Mouse (Mus musculus): Measurements from ENCODE around the gene Mreg. TPM values are rescaled to one million over a fixed set of nuclear protein-coding genes. Genes with fewer than 3 reads are reported as not detected.
"Not testable (repeated sequence)": the region's sequence is repeated elsewhere in the genome, so short reads cannot be mapped to it uniquely, and the experiment has no call there.

Mreg gene
- polyA plus RNA-seq (2017; shearing (Covaris generic)): under 1 TPM in 1 of 3 experiments, not detected in 2; 0.47 TPM

DNA sequence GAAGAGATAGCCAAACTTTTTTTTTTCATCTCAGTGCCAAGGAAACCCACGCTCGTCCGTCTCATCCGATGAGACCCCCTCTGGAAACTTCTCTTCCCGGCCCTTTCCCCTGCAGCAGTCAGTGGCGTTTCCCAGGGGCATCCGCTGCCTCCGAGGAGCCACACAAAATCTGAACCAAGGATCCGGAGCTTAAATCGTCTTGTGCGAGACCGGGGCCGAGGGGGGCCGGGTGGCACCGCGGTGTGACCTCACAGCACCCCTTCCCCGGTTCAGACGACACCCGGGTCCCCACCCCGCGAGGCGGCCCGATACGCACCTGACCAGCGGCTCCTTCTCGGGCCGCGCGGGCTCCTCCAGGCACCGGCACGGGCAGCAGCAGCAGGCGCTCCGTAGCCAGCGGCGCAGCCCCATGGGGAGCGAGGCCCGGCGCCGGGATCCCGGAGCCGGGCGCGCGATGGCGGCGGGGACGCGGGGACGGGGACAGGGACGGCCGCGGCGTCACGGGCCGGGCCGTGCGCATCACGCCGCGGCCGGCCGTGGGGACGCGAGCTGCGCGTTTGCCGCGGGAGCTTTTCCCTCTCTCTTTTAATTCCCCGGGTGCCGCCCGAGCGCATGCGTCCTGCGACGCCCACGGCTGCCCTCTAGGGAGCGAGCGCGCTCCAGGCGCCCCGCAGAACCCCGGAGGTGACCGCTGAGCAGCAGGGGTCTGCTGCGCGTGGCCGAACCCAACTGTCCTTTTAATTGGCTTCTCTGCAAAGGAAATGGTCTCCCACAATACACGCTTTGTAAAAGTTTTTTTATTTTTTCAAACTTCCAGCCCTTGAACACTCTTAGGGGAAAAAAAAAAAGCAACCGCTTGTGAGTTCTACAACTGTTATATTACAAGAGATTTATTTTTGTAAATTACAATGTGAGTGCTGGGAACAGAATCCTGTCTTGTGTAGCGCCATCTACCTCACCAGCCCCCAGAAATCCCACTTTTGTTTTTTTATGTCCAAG, at the start of gene Mreg:
Gene Mreg, minus strand, starts transcription at position 607 of the 999 bp plus-strand sequence.
- ATAC-seq: peak; percentile 38

GRCm38 (mm10) chr1:72256381-72257256, 44.5 kb upstream of the Mreg start:
- ATAC-seq: no peak

DNA sequence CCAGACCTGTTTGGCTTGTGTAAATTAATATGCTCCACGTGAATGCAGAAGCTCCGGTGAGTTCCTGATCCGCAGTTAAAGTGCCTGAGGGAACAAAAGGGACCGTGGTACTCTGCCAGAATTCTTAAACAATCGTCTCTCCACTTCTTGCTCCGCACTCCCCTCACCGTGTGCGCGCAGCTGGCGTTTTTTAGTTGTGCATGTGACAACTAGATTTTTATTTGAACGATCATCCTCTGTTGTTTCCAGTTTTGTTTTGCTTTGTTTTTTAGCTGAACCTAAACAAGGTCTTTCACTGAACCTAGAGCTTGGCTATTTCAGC, 43.7 kb upstream of the Mreg start:
- no peak for ATAC-seq

DNA sequence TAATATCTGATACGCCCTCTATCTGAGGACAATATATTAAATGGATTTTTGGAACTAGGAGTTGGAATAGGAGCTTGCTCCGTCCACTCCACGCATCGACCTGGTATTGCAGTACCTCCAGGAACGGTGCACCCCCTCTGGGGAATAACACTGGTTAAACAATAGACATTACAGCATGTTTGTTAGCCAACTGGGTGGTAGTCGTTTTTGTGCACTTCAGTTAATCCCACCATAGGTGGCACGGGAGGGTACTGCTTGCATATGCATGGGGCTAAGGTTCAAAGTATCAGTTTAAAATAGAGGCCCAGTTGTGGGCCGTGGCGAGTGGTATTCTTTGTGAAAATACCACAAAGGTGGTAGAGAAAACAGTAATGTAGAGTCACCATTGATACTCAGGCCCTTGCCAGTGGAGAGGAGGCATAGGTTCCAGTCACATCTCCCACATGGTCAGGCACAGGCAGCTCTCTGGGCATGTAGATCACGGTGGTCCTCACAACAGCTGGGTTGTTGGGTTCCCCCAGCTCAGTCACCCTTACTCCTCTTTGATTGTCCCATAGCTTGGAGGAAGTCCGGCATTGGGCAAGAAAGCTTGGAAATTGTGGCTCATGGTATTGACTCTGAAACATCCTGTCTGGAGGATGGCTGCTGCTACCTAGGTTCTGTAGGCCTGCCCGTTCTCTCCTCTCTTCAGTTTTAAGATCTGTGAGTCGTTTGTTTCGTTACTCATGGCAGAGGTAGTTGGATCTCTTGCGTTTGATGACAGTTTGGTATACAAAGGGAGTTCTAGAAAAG, 43.2 kb upstream of the Mreg start:
- ATAC-seq: peak; percentile 53

- peak; percentile 90 for ATAC-seq
Observed at GRCm38 (mm10) chr1:72254545-72255061, 42.5 kb upstream of the Mreg start.

GRCm38 (mm10) chr1:72253881-72254491, 41.9 kb upstream of the Mreg start:
- no peak for ATAC-seq

DNA sequence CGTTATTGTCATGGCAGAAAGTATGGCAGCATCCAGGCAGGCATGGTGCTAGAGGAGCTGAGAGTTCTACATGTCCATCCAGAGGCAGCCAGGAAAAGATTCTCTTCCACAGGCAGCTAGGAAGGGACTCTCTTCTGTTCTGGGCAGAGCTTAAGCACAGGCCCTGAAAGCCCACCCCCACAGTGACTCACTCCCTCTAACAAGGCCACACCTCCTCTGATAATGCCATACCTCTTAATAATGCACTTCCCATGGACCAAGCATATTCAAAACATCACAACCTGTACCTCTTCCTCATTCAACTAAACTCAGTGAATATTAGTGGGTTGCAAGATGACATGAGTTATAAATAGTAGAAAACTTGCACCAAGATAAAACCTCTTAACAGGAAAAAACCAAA, 39.7 kb upstream of the Mreg start:
- ATAC-seq: no peak

- ATAC-seq: not testable (repeated sequence)
Observed at GRCm38 (mm10) chr1:72248226-72248737, 36.2 kb upstream of the Mreg start.

GRCm38 (mm10) chr1:72244317-72245036, 32.4 kb upstream of the Mreg start:
- ATAC-seq: peak; percentile 51

DNA sequence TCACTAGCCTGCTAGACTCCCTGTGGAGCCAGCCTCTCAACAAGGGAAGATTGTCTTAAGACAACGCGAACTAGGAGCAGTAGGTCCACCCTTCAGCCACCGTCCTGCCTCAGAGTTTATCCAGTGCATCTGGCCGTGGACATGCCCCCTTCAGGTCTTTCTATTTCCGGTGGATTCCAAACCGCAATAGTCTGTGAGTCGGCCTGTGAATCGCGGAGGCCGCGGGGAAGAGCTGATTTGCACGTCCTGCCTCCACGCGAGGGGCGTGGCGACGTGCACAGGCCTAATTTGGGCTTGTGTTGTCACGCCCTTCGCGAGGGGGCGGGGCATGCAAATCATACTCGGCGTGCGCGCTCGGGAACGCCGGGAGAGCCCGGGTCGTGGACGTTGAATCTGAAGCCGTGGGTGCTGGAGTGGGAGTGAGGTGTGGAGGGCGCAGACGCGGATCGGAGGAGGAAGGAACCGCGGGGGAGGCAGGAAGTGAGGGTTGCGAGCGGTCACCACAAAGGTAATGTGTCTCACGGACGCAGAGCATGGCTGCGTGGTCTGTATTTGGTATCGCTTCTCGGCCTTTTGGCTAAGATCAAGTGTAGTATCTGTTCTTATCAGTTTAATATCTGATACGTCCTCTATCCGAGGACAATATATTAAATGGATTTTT, 31.7 kb upstream of the Mreg start:
- ATAC-seq: peak; percentile 95

DNA sequence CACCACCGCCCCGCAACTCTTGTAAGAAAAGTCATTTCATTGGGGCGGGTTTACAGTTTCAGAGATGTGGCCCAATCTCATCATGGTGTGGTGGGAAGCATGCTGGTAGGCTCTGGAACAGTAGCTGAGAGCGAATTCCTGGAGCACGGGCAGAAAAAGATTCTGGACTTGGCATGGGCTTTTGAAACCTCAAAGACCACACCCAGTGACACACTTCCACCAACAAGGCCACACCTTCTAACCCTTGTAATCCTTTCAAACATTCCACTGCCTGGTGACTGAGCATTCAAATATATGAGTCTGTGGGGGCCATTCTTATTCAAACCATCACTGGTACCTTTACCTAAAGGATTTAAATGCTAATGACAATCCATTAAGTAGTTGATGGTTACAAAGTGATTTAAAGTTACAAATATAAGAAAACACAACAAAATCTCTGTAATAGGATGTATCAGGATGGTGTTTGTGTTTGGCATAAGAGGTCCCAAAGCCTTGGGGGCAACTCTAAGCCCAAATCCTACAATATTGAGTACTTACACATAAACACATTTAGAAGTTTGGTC, 30.6 kb upstream of the Mreg start:
- ATAC-seq: no peak

GRCm38 (mm10) chr1:72239113-72239512, 27.0 kb upstream of the Mreg start:
- not testable (repeated sequence) for ATAC-seq

- no peak for ATAC-seq
Observed at GRCm38 (mm10) chr1:72238016-72238580, 26.0 kb upstream of the Mreg start.

DNA sequence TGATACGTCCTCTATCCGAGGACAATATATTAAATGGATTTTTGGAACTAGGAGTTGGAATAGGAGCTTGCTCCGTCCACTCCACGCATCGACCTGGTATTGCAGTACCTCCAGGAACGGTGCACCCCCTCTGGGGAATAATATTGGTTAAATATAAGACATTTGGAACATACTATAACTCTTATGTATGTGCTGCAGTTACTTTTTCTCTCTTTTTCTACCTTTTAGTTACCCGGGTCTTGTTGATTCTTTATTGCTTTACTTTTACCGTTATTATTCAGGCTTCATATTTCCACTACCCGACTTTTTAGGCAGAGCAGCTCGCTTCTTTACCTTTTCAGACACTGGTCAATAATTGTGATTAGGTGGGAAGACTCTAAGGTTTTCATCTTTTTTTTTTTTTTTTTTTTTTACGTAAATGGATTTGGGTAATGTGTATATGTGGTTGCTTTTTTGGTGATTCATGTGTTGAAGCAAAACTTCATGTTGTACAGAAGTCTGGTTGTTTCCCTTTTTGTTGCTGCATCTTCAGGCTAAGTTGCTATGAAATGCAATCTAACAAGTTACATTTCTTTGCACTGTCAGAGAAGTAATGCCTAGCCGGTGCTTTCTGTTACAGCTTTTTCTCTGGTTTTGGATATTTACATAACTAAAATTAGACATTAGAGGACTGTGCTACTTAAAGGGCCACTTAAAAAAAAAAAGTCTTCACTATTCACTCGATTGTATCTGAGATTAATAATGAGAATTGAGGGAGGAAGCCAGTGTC, 25.1 kb upstream of the Mreg start:
- peak; percentile 31 for ATAC-seq

GRCm38 (mm10) chr1:72236363-72237006, 24.4 kb upstream of the Mreg start:
- peak; percentile 77 for ATAC-seq

DNA sequence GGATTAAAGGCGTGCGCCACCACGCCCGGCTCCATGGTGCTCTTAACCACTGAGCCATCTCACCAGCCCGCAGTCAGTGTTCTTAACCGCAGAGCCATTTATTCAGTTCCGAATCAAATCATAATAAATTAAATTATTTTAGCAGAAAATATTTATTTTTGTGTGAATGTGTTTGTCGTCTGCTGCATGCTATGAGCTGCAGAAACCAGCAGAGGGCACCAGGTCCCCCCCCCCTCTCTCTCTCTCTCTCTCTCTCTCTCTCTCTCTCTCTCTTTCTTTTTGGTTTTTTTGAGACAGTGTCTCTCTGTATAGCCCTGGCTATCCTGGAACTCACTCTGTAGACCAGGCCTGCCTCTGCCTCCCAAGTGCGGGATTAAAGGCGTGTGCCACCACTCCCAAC, 20.5 kb upstream of the Mreg start:
- ATAC-seq: not testable (repeated sequence)

DNA sequence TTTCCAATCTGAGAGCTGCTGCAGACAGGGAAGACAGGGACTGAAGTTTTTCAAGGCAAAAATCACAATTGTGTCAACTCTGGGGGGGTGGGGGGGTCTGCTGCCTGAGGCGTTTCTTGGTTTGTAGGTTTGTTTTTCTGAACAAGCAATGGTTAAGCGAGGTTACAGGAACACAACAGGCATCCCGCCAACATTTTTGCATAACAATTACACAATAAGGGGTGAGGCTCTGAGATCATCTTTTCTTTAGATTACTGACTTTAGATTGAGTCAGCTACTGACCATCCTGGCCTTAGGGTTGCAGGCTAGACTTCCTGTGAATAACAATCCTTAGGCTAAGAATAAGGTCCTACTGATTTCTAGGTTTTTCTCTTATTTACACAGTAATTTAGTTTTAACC, 16.9 kb upstream of the Mreg start:
- no peak for ATAC-seq

- ATAC-seq: no peak
Observed at GRCm38 (mm10) chr1:72227546-72227945, 15.4 kb upstream of the Mreg start.
